ENCODE assay signal across 8 mouse cellular contexts in the genomic region with DNA sequence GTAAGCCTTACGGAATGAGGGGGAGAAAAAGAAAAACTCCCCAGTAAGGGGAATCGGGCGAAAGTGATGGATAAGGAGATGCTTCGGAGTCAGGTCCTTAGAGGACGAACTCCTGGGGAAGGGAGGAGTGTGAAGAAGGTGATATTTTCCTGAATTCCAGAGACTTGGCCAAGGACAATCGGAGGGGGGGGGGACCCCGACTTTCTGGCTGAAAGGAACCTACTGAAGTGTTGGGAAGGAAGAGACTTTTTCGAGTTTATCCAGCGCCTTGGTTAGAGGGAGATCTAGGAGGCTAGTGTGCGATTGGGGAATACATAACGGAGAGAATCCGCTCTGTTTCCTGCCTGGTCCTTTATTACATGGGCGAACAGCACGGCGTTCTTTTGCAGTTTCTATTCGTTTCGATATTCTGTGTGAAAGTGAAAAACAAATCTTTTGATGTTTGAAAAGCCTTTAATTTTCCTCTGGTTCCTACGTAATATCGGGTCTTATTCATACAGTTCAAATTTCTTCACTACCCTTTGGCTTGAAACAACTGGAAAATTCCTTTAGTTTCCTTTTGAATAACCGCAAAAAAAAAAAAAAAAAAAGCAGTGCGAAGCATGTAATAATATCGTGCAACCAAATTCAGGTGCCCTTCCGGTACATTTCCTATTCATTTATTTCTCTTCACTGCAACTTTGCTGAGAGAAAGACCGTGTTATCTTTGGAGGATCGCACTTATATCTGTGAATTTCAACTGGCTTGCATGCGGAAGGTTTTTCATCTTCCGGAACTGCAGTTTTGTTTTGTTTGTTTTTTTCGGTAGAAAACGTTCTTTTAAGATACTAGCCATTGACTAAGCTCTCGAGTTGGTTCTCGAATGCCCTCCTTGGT. TPM values are rescaled to one million over a fixed set of nuclear protein-coding genes. Genes with fewer than 3 reads are reported as not detected.
DNase-seq lines count a peak whose midpoint lies in the region; ATAC-seq and TF ChIP-seq lines count a peak whose summit lies in the region.

No protein-coding gene starts in this region.

- no peaks in the 10 kb centered on the region for H3K9me3 ChIP-seq in hindbrain, embryonic 14.5 days (ENCODE audit: control insufficient read depth, low read length)
- no peaks in the 10 kb centered on the region for H3K9me3 ChIP-seq in midbrain, embryonic 12.5 days

- H3K4me2 ChIP-seq in hindbrain, embryonic 14.5 days (replicated peaks): peak overlapping the region; percentile 56
- peak overlapping the region; percentile 54 for H3K4me2 ChIP-seq in midbrain, embryonic 12.5 days (replicated peaks)

- no peaks in the 10 kb centered on the region for H3K27me3 ChIP-seq in hindbrain, embryonic 14.5 days (ENCODE audit: control insufficient read depth, insufficient read depth, low read length)
- H3K27me3 ChIP-seq in midbrain, embryonic 12.5 days: no peaks in the 10 kb centered on the region

- peak overlapping the region; percentile 84 for H3K9ac ChIP-seq in hindbrain, embryonic 14.5 days
- peak overlapping the region; percentile 86 for H3K9ac ChIP-seq in midbrain, embryonic 12.5 days (replicated peaks)

- H3K4me3 ChIP-seq in gastrocnemius, adult 2 months: peak overlapping the region; percentile 90
- peak overlapping the region; percentile 64 for H3K4me3 ChIP-seq in hindbrain, embryonic 14.5 days (replicated peaks; ENCODE audit: low read length)
- H3K4me3 ChIP-seq in midbrain, embryonic 12.5 days: peak overlapping the region; percentile 64

- H3K27ac ChIP-seq in gastrocnemius, adult 2 months: peak overlapping the region; percentile 86
- peak overlapping the region; percentile 97 for H3K27ac ChIP-seq in hindbrain, embryonic 14.5 days
- peak overlapping the region; percentile 96 for H3K27ac ChIP-seq in midbrain, embryonic 12.5 days (replicated peaks)

- no peaks in the 10 kb centered on the region for H3K4me1 ChIP-seq in hindbrain, embryonic 14.5 days (replicated peaks; ENCODE audit: control insufficient read depth, insufficient read depth, low read length)
- peaks cover 4% of the 10 kb centered on the region; the same call in 1 of the 2 replicates for H3K4me1 ChIP-seq in midbrain, embryonic 12.5 days

- intact Hi-C loops in gastrocnemius, adult 2 months (cut with DNase I): no loop called here

- WGBS in hindbrain, embryonic 14.5 days: 17% methylated on average over 31 of the region's 31 CpGs
- WGBS in midbrain, embryonic 12.5 days: 27% methylated on average over 31 of the region's 31 CpGs

- no peak for ATAC-seq in hindbrain, embryonic 14.5 days (ENCODE audit: low FRiP score)
- ATAC-seq in midbrain, embryonic 12.5 days (ENCODE audit: low FRiP score, low read depth): no peak

- no peak for TF ChIP-seq CTCF in gastrocnemius, adult 2 months (IDR thresholded peaks at IDR 0.05)

- no peak for DNase-seq in gastrocnemius, adult 2 months
- DNase-seq in gastrocnemius, postnatal 10 days: no peak
- peak; percentile 59 for DNase-seq in CD4-positive, CD25-positive, alpha-beta regulatory T cell, adult 2 months (ENCODE audit: low read depth, low spot score)
- DNase-seq in embryo, embryonic 9.5 days (ENCODE audit: extremely low spot score): peak; percentile 15
- DNase-seq in hindbrain, embryonic 14.5 days (ENCODE audit: low spot score): no peak
- no peak for DNase-seq in layer of hippocampus, adult 9-10 months (ENCODE audit: low spot score)
- no peak for DNase-seq in layer of hippocampus, adult 9-11 months

- no peaks in the 10 kb centered on the region for H3K36me3 ChIP-seq in hindbrain, embryonic 14.5 days (replicated peaks; ENCODE audit: control insufficient read depth, insufficient read depth)
- no peaks in the 10 kb centered on the region for H3K36me3 ChIP-seq in midbrain, embryonic 12.5 days

RNA-seq across cellular contexts. Expression of gene Phf6, which starts 1.0 kb away (rescaled TPM):
- total RNA-seq in gastrocnemius, adult 2 months (2021): 1 to 10 TPM; 3.5 to 4.6 TPM
- total RNA-seq in gastrocnemius, postnatal 10 days (2021): 1 to 10 TPM; 5.1 to 5.9 TPM
- 71.2 and 81.7 TPM in 2 replicates for polyA plus RNA-seq in hindbrain, embryonic 14.5 days (2014; fragmentation: Nextera tagmentation; extraction: Ambion mirVana)
- polyA plus RNA-seq in midbrain, embryonic 12.5 days (2016; fragmentation: Nextera tagmentation; extraction: Ambion mirVana): 105 and 119 TPM in 2 replicates

Comparison
In these comparisons a context has a peak if more than half of its experiments do, and no peak if none do; other contexts are left out.
1. DNase-seq: peak in CD4-positive, CD25-positive, alpha-beta regulatory T cell, adult 2 months (single experiment) and embryo, embryonic 9.5 days (single experiment); none in gastrocnemius, adult 2 months (single experiment), gastrocnemius, postnatal 10 days (single experiment), hindbrain, embryonic 14.5 days (single experiment), layer of hippocampus, adult 9-10 months (single experiment) and layer of hippocampus, adult 9-11 months (single experiment).
2. Peak in every context shown above with its lines, with median percentiles within 50 percentile points of each other: H3K27ac ChIP-seq and H3K4me3 ChIP-seq.